Mouse (Mus musculus): ENCODE results near the gene Scn4a. TPM values are rescaled to one million over a fixed set of nuclear protein-coding genes. Genes with fewer than 3 reads are reported as not detected.

Scn4a gene
- polyA plus RNA-seq, 1 experiment from 2014 or later: not detected

- H3K27me3 ChIP-seq: no peaks in the 10 kb centered on the region
- no peak for ATAC-seq (replicated peaks)
- no peaks in the 10 kb centered on the region for H3K9me3 ChIP-seq
- 78% methylated on average over 5 of the region's 5 CpGs for WGBS
- H3K36me3 ChIP-seq: no peaks in the 10 kb centered on the region
- H3K4me2 ChIP-seq (replicated peaks): no peak overlapping the region
- H3K4me3 ChIP-seq: no peak overlapping the region
- H3K9ac ChIP-seq (replicated peaks): no peak overlapping the region
- H3K4me1 ChIP-seq: no peaks in the 10 kb centered on the region
- no peak overlapping the region for H3K27ac ChIP-seq (replicated peaks)
Observed at GRCm38 (mm10) chr11:106307432-106307831, 45.7 kb downstream of the Scn4a start.

DNA sequence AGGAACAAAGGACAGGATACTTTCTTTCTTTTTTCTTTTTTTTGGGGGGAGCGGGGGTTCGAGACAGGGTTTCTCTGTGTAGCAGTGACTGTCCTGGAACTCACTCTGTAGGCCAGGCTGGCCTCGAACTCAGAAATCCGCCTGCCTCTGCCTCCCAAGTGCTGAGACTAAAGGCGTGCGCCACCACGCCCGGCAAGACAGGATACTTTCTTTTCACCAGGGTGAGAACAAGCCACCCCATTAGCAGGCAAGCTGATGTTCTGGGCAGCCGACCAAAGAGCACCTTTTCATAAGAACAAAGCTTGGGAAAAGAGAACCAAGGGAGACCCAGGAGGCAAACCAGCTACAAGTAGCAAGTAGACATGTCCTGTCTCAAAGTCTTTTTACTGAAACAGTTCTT, 46.3 kb downstream of the Scn4a start:
- ATAC-seq (replicated peaks): no peak
- H3K9ac ChIP-seq (replicated peaks): no peak overlapping the region
- no peaks in the 10 kb centered on the region for H3K36me3 ChIP-seq
- H3K27me3 ChIP-seq: no peaks in the 10 kb centered on the region
- no peak overlapping the region for H3K27ac ChIP-seq (replicated peaks)
- no peaks in the 10 kb centered on the region for H3K9me3 ChIP-seq
- no peak overlapping the region for H3K4me3 ChIP-seq
- no peak overlapping the region for H3K4me2 ChIP-seq (replicated peaks)
- no peaks in the 10 kb centered on the region for H3K4me1 ChIP-seq
- WGBS: 72% methylated on average over 9 of the region's 9 CpGs

GRCm38 (mm10) chr11:106306065-106306385, 47.1 kb downstream of the Scn4a start:
- Histone ChIP-seq H3K4me1 (no peaks in the 10 kb centered on the region), H3K9ac (replicated peaks) (no peak overlapping the region), H3K9me3 (no peaks in the 10 kb centered on the region), H3K27me3 (no peaks in the 10 kb centered on the region), H3K36me3 (no peaks in the 10 kb centered on the region), H3K4me2 (replicated peaks) (no peak overlapping the region), H3K27ac (replicated peaks) (no peak overlapping the region), H3K4me3 (no peak overlapping the region)
- no peak for ATAC-seq (replicated peaks)
- 79% methylated on average over 3 of the region's 3 CpGs for WGBS

- no peaks in the 10 kb centered on the region for H3K9me3 ChIP-seq
- no peak for ATAC-seq (replicated peaks)
- H3K9ac ChIP-seq (replicated peaks): no peak overlapping the region
- no peaks in the 10 kb centered on the region for H3K27me3 ChIP-seq
- H3K4me1 ChIP-seq: no peaks in the 10 kb centered on the region
- H3K36me3 ChIP-seq: no peaks in the 10 kb centered on the region
- no peak overlapping the region for H3K27ac ChIP-seq (replicated peaks)
- H3K4me2 ChIP-seq (replicated peaks): no peak overlapping the region
- WGBS: 86% methylated on average over 10 of the region's 10 CpGs
- no peak overlapping the region for H3K4me3 ChIP-seq
Observed at GRCm38 (mm10) chr11:106305348-106306064, 47.6 kb downstream of the Scn4a start.

DNA sequence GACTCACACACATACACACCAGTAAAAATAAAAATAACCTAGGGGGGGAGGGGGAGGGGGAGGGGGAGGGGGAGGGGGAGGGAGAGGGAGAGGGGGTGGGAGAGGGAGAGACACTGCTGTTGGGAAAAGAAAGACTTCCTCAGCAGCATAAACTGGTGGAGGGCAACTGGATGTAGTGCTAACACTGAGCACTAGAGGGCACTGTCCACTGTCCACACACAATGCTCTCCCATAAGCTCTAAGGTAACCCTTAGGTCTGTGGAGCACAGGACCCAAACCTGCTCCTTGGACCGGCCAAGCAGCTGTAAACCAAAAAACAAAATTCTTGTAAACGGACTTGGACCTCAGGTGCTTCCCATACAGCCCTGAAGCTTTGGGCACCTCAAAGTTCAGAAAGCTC, 50.5 kb downstream of the Scn4a start:
- Histone ChIP-seq H3K27me3 (no peaks in the 10 kb centered on the region), H3K4me3 (no peak overlapping the region), H3K36me3 (no peaks in the 10 kb centered on the region), H3K4me2 (replicated peaks) (no peak overlapping the region), H3K4me1 (no peaks in the 10 kb centered on the region), H3K9me3 (no peaks in the 10 kb centered on the region), H3K9ac (replicated peaks) (no peak overlapping the region), H3K27ac (replicated peaks) (no peak overlapping the region)
- ATAC-seq (replicated peaks): no peak
- 17% methylated on average over 2 of the region's 2 CpGs for WGBS

DNA sequence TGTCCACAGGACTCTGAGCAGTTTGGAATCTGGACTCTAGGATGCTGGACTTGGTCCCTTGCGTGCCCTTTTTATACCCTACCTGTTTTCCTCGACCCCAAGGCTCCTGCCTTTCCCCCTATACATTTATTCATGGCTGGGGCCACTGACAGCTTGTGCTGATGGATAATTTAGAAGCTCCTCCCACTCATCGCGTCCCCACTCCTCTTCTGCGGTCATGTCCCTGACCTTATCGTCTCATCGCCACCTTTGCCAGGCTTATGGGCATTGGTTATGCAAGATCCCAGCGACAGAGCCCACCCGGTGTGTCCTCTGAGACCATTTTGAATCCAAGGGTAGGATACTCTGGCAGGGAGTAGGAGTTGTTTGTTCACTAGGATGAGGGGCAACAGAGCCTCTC, 51.3 kb downstream of the Scn4a start, which contains the start of gene Gh:
TSS of gene Gh (minus strand) at position 101 of the 400 bp plus-strand sequence.
- no peaks in the 10 kb centered on the region for H3K27me3 ChIP-seq
- no peak for ATAC-seq (replicated peaks)
- 85% methylated on average over 9 of the region's 9 CpGs for WGBS
- no peak within 1 kb of the TSS for H3K4me2 ChIP-seq (replicated peaks)
- H3K27ac ChIP-seq (replicated peaks): no peak within 1 kb of the TSS
- H3K4me3 ChIP-seq: no peak within 1 kb of the TSS
- no peak within 1 kb of the TSS for H3K9ac ChIP-seq (replicated peaks)
- no peaks in the 10 kb centered on the region for H3K36me3 ChIP-seq
- no peaks in the 10 kb centered on the region for H3K4me1 ChIP-seq
- no peaks in the 10 kb centered on the region for H3K9me3 ChIP-seq

DNA sequence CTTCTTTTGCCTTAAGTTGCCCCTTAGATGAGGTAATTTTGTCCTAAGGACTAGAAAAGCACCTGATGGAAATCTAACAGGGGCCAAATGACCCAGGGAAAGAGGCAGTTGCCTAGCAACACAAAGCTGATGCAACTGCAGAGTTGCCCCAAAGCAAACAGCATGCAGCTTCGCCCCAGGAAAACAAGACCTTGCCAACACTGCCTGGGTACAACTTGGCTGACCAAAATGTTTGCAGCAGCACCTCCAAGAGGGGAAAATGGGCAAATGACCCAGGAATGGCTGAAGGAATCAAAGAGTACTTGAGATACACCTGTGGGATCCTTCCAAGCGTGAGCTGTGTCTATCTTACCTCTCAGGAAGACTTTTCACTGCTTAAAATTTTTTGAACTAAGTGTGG, 61.2 kb downstream of the Scn4a start:
- Histone ChIP-seq H3K27ac (replicated peaks) (no peak overlapping the region), H3K9ac (replicated peaks) (no peak overlapping the region), H3K27me3 (no peaks in the 10 kb centered on the region), H3K4me2 (replicated peaks) (no peak overlapping the region), H3K4me3 (no peak overlapping the region), H3K36me3 (no peaks in the 10 kb centered on the region), H3K9me3 (no peaks in the 10 kb centered on the region), H3K4me1 (peaks cover 5% of the 10 kb centered on the region)
- WGBS: 89% methylated on average over 2 of the region's 2 CpGs
- no peak for ATAC-seq (replicated peaks)

DNA sequence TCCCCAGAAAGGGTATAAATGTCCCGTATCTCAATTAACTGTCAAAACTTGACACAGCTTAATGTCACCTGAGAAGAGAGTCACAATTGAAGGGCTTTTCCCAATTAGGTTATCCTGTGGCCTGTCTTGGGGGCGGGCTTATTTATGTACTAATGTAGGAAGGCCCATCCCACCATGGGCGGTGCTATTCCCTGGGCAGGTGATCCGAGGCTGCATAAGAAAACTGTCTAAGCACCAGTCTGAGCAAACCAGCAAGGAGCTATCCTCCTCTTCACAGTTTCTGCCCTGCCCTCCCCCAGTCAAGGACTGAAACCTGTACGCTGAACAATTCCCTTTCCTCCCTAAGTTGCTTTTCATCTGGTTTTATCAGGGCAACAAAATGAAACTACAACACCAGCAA, 62.7 kb downstream of the Scn4a start:
- no peaks in the 10 kb centered on the region for H3K27me3 ChIP-seq
- ATAC-seq (replicated peaks): no peak
- peaks cover 8% of the 10 kb centered on the region for H3K4me1 ChIP-seq
- H3K9ac ChIP-seq (replicated peaks): no peak overlapping the region
- WGBS: 92% methylated on average over 5 of the region's 5 CpGs
- H3K4me3 ChIP-seq: no peak overlapping the region
- H3K27ac ChIP-seq (replicated peaks): no peak overlapping the region
- H3K4me2 ChIP-seq (replicated peaks): no peak overlapping the region
- no peaks in the 10 kb centered on the region for H3K36me3 ChIP-seq
- H3K9me3 ChIP-seq: no peaks in the 10 kb centered on the region

DNA sequence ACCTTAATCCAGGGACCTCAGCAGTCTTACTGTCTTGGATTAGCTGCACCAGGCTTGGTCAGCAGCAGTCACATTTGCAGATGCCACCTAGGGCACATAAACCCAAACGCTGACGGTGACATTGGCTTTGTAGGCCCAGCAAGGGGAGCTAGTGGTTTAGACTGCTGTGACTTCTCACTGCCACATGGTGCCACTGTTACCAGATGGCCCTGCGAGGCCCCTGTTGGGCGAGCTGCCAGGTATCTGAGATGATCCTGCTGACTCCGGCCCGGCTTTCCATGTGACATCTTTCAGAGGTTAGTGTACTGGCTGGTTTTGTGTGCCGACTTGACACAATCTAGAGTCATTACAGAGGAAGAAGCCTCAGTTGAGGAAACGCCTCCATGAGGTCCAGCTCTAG, 63.7 kb downstream of the Scn4a start:
- Histone ChIP-seq H3K4me3 (no peak overlapping the region), H3K27me3 (no peaks in the 10 kb centered on the region), H3K36me3 (no peaks in the 10 kb centered on the region), H3K9ac (replicated peaks) (no peak overlapping the region), H3K9me3 (no peaks in the 10 kb centered on the region), H3K4me1 (peaks cover 8% of the 10 kb centered on the region), H3K27ac (replicated peaks) (no peak overlapping the region), H3K4me2 (replicated peaks) (no peak overlapping the region)
- 55% methylated on average over 8 of the region's 8 CpGs for WGBS
- no peak for ATAC-seq (replicated peaks)

GRCm38 (mm10) chr11:106286987-106287386, 66.1 kb downstream of the Scn4a start:
- Histone ChIP-seq H3K9ac (replicated peaks) (no peak overlapping the region), H3K27ac (replicated peaks) (no peak overlapping the region), H3K4me2 (replicated peaks) (no peak overlapping the region), H3K4me3 (no peak overlapping the region), H3K36me3 (no peaks in the 10 kb centered on the region), H3K9me3 (no peaks in the 10 kb centered on the region), H3K27me3 (no peaks in the 10 kb centered on the region), H3K4me1 (peaks cover 8% of the 10 kb centered on the region)
- 57% methylated on average over 11 of the region's 11 CpGs for WGBS
- ATAC-seq (replicated peaks): no peak

- Histone ChIP-seq H3K4me3 (no peak overlapping the region), H3K36me3 (no peaks in the 10 kb centered on the region), H3K4me1 (peaks cover 8% of the 10 kb centered on the region), H3K9ac (replicated peaks) (no peak overlapping the region), H3K9me3 (no peaks in the 10 kb centered on the region), H3K27me3 (no peaks in the 10 kb centered on the region), H3K27ac (replicated peaks) (no peak overlapping the region), H3K4me2 (replicated peaks) (no peak overlapping the region)
- 87% methylated on average over 7 of the region's 7 CpGs for WGBS
- no peak for ATAC-seq (replicated peaks)
Observed at GRCm38 (mm10) chr11:106286206-106286605, 66.9 kb downstream of the Scn4a start.

DNA sequence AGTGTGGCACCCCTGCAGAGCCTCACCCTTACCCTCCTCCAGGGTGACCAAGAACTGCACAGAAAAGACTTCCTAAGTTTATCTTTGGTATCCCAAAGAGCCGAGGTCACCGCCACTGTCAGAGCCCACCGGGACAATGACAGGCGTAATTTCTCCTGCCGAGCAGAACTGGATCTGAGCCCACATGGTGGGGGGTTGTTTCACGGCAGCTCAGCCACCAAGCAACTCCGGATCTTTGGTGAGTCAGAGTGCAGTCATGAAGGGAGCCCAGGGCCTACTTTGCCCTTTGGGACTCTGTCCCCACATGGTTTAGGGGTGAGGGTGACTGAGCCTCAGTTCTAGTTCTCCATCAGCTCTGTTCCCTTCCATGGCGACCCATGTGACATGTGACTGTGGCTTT, 69.0 kb downstream of the Scn4a start:
- H3K27me3 ChIP-seq: no peaks in the 10 kb centered on the region
- 71% methylated on average over 8 of the region's 8 CpGs for WGBS
- H3K27ac ChIP-seq (replicated peaks): no peak overlapping the region
- H3K36me3 ChIP-seq: no peaks in the 10 kb centered on the region
- no peaks in the 10 kb centered on the region for H3K9me3 ChIP-seq
- no peak for ATAC-seq (replicated peaks)
- H3K4me2 ChIP-seq (replicated peaks): no peak overlapping the region
- no peak overlapping the region for H3K4me3 ChIP-seq
- H3K4me1 ChIP-seq: peaks cover 8% of the 10 kb centered on the region
- H3K9ac ChIP-seq (replicated peaks): no peak overlapping the region

DNA sequence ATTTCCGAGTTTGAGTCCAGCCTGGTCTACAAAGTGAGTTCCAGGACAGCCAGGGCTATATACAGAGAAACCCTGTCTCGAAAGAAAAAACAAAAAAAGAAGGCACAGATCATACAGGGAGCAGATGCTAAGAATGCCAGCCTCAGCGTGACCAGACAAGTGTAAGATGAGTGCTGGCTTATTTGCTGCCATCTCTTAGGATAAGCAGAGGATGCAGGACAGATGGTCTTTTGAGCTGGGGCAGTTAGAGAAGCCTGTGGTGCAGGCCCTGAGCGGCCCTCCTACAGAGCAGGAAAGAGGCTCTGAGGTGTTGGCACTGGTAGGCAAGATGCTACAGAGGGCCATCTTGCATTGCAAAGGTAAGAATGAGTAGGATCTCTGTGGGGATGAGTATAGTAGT, 69.7 kb downstream of the Scn4a start:
- no peak overlapping the region for H3K4me3 ChIP-seq
- H3K9me3 ChIP-seq: no peaks in the 10 kb centered on the region
- no peak for ATAC-seq (replicated peaks)
- 81% methylated on average over 4 of the region's 4 CpGs for WGBS
- H3K27ac ChIP-seq (replicated peaks): no peak overlapping the region
- no peaks in the 10 kb centered on the region for H3K36me3 ChIP-seq
- peaks cover 8% of the 10 kb centered on the region for H3K4me1 ChIP-seq
- H3K27me3 ChIP-seq: no peaks in the 10 kb centered on the region
- no peak overlapping the region for H3K4me2 ChIP-seq (replicated peaks)
- no peak overlapping the region for H3K9ac ChIP-seq (replicated peaks)
